Mouse (Mus musculus) urinary bladder, adult 18-20 months (tissue): Measurements from ENCODE around the gene Focad.
A peak's percentile ranks its signal among the peaks of the same experiment; 100 is the strongest.

Experiments used
- DNase-seq, 2 experiments: peaks; one replicate each; pipeline ENCODE4 v3.0.0; 2022; ENCODE audit warnings: low spot score in 2 of 2, mixed read lengths in 2 of 2

The Focad gene

GRCm38 (mm10) chr4:88300832-88301621 lies 206.6 kb downstream of the Focad start:
- DNase-seq = no peak

DNA sequence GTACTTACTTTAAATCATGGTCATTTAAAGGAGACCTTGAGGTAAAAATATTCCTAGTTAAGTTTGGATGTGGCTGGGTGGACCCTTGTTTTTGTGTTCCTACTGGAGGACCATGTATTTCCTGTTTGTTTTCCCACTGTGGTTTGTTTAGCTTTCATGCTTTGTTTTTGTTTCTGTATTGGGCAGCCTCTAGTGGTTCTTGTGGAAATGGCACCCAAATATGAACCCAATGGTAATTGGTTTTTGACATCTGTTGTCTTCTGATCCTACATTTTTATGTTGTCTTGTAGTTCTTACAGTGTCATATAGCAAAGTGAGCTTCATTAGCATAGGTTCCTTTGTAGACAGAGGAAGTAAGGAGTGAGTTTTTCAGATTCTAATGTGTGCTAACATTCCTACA lies 207.9 kb downstream of the Focad start:
- DNase-seq = no peak

DNA sequence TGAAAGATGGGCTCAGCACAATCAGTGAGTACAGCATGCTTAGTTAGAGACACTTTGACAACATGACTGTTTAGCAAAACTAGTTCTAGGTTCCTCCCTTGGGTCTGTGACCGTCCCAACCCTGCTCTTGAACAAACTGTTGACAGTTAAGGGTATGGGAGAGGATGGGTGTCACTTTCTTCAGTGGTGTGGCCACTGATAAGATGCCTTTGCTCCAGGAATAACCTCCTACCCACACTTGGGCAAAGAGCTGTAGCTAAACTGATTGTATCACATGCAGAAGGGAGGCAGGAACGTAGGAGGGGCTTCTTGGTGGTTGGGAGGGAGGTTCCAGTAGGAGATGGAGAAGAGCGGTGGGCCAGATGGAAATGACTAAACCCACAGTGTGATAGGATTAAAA lies 213.3 kb downstream of the Focad start:
- no peak for DNase-seq

GRCm38 (mm10) chr4:88308342-88309116 lies 214.1 kb downstream of the Focad start:
- DNase-seq = no peak

DNA sequence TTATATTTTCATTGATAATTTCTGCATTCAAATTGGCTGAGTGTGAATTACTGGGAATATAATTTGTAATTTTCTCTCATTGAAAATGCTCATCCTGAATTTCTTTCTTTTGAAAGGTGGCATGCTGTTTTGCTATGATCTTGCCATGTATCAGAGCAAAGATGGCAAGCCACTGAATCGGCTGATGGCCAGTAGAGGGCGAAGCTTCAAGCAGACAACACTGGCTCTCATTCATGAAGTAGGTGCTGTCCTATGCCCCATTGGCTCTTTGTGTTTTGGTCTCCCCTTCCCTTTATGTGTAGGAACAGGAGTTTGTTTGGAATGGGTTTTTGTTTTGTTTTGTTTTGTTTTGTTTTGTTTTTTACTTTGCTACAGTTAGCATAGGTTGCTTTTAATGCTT lies 215.2 kb downstream of the Focad start:
- DNase-seq = no peak

DNA sequence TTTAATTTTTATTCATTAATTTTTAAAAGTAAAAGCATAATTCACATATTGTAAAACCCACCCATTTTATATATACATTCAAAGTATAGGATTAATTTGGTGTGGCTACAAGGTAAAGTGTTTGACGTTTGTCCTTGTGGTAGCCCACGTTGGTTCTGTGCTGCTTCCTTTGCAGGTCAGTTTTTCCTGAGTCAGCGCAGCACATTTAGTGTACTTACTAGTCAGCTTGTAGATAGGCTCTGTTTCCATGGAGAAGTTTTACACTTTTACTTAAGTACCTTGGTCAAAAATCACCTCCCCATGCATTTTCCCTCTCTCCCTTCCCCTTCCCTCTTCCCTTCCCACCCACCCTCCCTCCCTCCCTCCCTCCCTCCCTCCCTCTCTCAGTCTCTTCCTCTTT lies 220.5 kb downstream of the Focad start:
- DNase-seq = no peak

GRCm38 (mm10) chr4:88320067-88320466 lies 225.6 kb downstream of the Focad start:
- no peak for DNase-seq

DNA sequence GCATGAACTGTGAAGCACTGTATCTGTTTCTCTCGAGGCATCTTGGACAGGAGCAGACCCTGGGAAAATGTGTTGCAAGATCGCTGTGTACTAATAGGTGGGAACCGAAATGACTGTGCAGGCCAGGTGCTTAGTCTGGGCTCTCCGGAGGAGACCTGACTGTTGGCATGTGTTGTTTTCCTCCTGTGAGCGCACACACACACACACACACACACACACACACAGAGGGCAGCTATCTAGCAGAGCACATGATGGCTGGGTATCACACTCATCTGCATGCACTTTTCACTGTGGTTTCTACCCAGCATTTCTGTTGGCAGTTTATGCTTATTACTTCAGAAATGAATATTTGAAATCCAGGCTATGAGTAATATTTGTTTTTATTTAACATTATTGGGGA lies 231.0 kb downstream of the Focad start:
- no peak for DNase-seq

DNA sequence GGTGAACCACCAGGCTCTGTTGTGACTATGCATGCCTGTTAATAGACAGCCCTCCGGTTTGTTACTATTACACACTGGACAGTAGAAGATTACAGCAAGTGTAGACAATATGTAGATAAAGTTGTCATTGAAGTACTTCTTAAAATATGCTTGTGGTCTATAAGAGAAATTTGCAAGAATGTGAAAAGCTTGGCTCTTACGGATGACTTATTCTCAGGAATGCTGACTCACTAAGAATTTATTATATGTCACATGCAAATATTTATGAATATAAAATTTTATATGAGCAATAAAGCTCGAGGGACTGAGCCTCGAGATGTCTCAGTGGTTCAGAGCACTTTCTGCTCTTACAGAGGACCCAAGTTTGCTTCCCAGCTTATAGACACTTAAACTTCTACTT lies 240.1 kb downstream of the Focad start:
- no peak for DNase-seq

GRCm38 (mm10) chr4:88336753-88337152 lies 242.3 kb downstream of the Focad start:
- DNase-seq = no peak

GRCm38 (mm10) chr4:88337365-88337764 lies 242.9 kb downstream of the Focad start:
- no peak for DNase-seq

DNA sequence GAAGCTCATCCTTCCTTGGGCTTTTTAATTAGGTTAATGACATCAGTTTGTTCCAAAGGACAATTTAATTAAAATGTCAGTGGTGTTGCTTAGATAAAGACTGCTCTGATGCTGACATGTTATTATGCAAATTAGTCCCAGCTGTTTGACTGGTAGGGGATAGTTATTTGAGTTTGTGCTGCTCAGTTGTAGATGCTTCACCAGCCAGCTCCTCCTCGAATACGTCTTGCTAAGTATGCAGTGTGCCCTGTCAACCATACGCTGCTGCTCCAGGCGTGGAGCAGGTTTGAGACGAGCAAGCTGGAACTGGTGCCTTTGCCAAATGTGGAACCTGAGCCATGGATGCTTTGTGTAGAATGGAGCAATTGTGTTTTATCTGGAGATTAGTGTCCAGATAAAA lies 243.7 kb downstream of the Focad start:
- DNase-seq = no peak

DNA sequence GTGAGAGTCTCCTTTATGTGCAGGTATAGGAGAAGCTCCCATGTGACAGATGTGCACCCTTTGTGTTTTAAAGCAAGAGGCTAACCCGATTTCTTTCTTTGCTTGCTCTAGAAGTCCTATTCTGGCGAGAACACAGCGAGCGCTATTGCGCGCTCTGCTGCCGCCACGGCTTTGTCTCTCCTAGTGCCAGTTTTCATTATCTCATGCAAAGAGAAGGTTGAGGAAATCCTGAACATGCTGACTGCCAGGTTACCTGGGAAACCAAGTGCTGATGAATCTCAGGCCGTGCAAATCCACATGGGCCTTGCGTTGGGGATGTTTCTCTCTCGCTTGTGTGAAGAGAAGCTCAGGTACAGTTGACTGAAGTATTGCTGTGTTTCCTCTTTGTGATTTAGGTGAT lies 250.0 kb downstream of the Focad start:
- DNase-seq = no peak

GRCm38 (mm10) chr4:88345065-88345464 lies 250.6 kb downstream of the Focad start:
- DNase-seq = no peak

GRCm38 (mm10) chr4:88345938-88346337 lies 251.5 kb downstream of the Focad start:
- DNase-seq = no peak

GRCm38 (mm10) chr4:88350910-88351309 lies 256.5 kb downstream of the Focad start:
- peak; percentile 20 to 45 for DNase-seq

- DNase-seq = no peak
Measured at GRCm38 (mm10) chr4:88356652-88357051, 262.2 kb downstream of the Focad start.

GRCm38 (mm10) chr4:88357431-88357830 lies 263.0 kb downstream of the Focad start:
- DNase-seq = no peak

DNA sequence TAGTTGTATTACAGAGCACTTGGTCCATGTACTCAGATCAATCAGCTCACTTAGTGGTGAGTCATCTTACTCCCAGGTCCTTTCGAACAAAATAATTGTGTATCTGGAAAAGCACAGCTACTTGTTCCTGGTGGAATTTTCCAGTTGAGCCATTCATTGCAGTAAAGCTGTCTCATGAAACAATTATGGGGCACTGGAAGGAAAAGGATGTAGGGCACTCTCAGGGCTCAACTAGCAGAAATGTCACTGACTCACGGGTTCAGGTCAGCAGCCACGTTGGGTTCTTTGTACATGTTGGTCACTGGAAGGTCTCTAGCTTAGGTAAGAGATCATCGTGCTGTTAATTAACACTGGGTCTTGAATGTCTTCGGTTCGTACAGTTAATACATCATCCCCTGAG lies 275.5 kb downstream of the Focad start:
- DNase-seq = no peak

GRCm38 (mm10) chr4:88370819-88371218 lies 276.4 kb downstream of the Focad start:
- DNase-seq = no peak

DNA sequence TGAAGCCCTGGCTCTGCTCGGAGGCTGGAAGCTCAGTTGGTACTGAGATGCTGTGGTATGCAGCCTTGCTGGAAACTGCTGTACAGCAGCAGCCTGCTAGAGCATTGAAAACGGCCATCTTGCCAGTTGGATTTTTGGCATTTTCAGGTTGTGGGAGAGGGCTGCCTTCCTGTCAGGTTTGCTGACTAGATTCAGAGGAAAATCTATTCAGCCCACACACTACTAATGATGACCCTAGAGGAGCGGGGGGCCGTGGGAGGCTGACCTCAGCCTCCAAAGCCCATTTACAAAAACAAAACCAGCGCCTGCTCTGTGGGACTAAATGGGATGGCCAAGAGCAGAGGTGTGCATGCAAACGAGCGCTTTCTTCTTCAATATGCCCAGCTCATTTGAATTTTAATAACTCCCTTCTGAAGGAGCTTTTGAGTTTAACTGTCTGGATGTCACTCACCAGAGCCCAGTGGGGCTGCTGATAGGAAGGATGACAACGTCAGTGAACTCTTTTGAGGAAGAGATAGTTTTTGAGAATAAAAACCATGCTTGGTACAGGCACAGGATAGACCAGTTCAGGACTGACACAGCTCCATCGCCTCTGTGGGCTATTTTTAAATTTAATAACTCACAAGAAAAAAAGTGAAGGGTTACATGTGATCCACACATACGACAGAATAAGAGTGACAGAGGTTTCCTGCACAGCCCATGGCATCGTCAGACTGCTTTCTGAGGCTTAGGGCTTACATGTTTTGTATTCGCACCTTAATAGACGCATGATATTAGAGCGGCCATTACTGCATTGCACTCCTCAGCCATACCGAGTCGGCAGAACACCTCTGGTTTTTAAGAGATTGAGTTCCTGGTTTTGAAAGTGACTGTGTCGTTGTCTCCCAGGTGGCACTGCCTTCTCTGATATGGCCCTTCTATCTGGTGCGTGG lies 278.1 kb downstream of the Focad start:
- no peak for DNase-seq

DNA sequence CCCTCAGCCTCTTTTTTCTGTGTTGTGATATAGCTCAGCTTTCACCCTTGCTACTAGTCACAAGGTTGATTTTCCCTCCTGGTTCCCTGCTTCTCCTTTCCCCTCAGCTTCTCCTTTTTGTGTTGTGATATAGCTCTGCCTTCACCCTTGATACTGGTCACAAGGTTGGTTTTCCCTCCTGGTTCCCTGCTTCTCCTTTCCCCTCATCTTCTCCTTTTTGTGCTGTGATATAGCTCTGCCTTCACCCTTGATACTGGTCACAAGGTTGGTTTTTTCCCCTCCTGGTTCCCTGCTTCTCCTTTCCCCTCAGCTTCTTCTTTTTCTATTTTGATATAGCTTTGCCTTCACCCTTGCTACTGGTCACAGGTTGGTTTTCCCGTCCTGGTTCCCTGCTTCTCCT lies 295.6 kb downstream of the Focad start:
- no peak for DNase-seq
